Mouse (Mus musculus): ENCODE results near the gene Exosc8. TPM values are rescaled to one million over a fixed set of nuclear protein-coding genes. Genes with fewer than 3 reads are reported as not detected.
"Not testable (repeated sequence)": the region's sequence is repeated elsewhere in the genome, so short reads cannot be mapped to it uniquely, and the experiment has no call there.

The Exosc8 gene
- polyA plus RNA-seq (2014; fragmentation: Nextera tagmentation; extraction: Ambion mirVana): 185 and 203 TPM in 2 replicates

DNA sequence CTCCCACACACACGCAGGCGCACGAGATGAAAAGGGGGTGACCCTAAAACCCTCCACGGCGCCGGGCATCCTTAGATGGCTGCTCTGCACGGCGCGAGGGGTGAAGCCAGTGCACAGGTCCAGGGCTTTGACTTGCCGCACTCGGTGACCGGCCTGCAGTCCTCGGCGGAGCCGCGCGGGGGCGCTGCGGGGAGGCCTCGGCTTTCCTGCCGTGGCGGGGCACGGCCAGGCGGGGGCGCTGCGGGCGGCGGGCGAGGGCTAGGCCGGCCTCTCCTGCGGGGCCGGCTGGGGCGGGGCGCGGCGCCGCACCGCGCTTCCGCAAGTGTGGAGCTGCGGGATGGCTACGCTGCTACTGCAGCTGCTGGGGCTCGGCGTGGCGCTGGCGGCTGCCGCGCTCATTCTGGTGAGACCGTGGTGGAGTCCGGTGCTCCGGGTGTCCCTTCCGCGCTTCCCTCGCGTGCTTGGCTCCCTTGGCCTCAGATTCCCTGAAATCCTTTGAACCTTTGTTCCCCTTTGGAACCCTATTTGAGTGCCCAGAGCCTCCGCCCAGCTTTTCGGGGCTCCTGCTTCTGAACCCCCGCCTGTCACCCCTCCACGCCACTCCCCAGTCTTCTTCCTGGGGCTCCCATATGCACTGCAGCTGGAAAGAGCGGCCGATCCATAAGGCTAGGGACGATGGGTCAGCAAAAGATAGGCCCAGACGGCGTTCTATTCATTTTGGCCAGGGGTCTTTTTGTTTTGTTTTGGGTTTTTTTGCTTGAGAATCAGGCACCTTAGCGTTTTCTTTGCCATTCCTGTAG lies at the start of gene Exosc8, which contains the start of gene Alg5:
TSS of gene Exosc8 (minus strand) at position 147 of the 800 bp plus-strand sequence.
TSS of gene Alg5 (plus strand) at position 293 of the 800 bp plus-strand sequence.
- DNase-seq (ENCODE audit: low spot score) (peak; percentile 94), ATAC-seq (replicated peaks; ENCODE audit: low FRiP score) (peak; percentile 84)
- H3K4me3 ChIP-seq (ENCODE audit: low read depth, low read length): peak within 1 kb of the TSS; percentile 94
- peak within 1 kb of the TSS; percentile 99 for H3K27ac ChIP-seq (ENCODE audit: low read depth, low read length)
- peak within 1 kb of the TSS; percentile 71 for H3K4me2 ChIP-seq
- H3K36me3 ChIP-seq (ENCODE audit: control insufficient read depth, insufficient read depth, low read length): peaks cover 17% of the 10 kb centered on the region
- peak within 1 kb of the TSS; percentile 97 for H3K9ac ChIP-seq (ENCODE audit: low read depth, low read length)
- H3K27me3 ChIP-seq (replicated peaks; ENCODE audit: control insufficient read depth, insufficient read depth, low read length): no peaks in the 10 kb centered on the region
- H3K4me1 ChIP-seq (replicated peaks; ENCODE audit: control insufficient read depth, insufficient read depth, low read length): peaks cover 11% of the 10 kb centered on the region
- no peaks in the 10 kb centered on the region for H3K9me3 ChIP-seq (ENCODE audit: control insufficient read depth, low read length)
- under 1% methylated on average over 61 of the region's 65 CpGs for WGBS

DNA sequence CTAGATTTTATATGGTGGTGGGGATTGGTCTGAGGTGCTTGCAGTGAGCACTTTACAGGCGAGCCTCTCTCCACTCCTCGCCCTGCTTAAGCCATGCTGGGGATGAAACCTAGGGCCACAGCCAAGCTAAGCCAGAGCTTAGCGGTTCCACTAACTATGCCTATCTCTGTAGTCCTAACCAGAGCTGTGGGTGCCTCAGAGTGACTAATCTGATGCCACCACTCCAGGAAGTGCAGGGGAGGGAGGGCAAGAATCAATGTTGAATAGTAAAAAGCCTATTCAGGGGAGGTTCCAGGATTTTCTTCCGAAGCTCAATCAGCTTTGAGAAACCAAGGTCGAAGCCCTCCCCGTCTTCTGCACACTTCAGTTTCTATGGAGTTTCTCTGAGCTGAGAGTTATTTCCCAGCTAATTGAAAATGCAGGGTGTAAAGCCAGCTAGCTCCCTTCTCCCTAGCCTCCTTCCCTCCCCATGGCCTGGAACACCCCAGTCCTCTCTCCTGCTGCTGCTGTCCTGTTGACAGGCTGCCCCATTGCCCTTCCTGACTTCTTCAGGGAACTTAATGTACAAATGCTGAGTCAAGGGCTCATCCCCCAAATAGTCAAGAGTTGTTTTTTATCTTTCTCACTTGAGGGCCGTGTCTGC lies 40.9 kb upstream of the Exosc8 start:
- no peaks in the 10 kb centered on the region for H3K27me3 ChIP-seq (replicated peaks; ENCODE audit: control insufficient read depth, insufficient read depth, low read length)
- H3K27ac ChIP-seq (ENCODE audit: low read depth, low read length): no peak overlapping the region
- DNase-seq (ENCODE audit: low spot score): no peak
- 60% methylated on average over 7 of the region's 7 CpGs for WGBS
- no peak overlapping the region for H3K4me2 ChIP-seq
- H3K9me3 ChIP-seq (ENCODE audit: control insufficient read depth, low read length): peaks cover 3% of the 10 kb centered on the region; the same call in 1 of the 2 replicates
- H3K9ac ChIP-seq (ENCODE audit: low read depth, low read length): no peak overlapping the region
- no peak overlapping the region for H3K4me3 ChIP-seq (ENCODE audit: low read depth, low read length)
- ATAC-seq (replicated peaks; ENCODE audit: low FRiP score): no peak
- H3K36me3 ChIP-seq (ENCODE audit: control insufficient read depth, insufficient read depth, low read length): no peaks in the 10 kb centered on the region; the same call in 1 of the 2 replicates
- H3K4me1 ChIP-seq (replicated peaks; ENCODE audit: control insufficient read depth, insufficient read depth, low read length): no peaks in the 10 kb centered on the region

DNA sequence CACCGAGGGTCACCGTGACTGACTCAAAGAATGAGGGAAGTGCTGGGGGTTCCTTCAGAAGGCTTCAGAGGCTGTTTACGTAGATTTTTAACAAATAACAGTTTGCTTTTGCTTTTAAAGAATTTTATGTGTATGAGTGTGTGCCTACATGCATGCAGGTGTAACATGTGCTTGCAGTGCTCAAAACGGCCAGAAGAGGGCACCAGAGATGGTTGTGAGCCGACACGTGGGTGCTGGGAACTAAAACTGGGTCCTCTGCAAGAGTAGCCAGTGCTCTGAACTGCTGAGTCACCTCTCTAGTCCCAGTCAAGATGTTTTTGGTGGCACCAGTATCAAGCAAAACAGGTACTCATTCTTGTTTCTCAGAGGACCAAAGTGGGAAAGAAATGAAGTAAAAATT lies 38.4 kb upstream of the Exosc8 start:
- H3K9ac ChIP-seq (ENCODE audit: low read depth, low read length): no peak overlapping the region
- 78% methylated on average over 6 of the region's 6 CpGs for WGBS
- H3K36me3 ChIP-seq (ENCODE audit: control insufficient read depth, insufficient read depth, low read length): no peaks in the 10 kb centered on the region
- ATAC-seq (replicated peaks; ENCODE audit: low FRiP score) (no peak), DNase-seq (ENCODE audit: low spot score) (no peak)
- no peaks in the 10 kb centered on the region for H3K4me1 ChIP-seq (replicated peaks; ENCODE audit: control insufficient read depth, insufficient read depth, low read length)
- no peak overlapping the region for H3K27ac ChIP-seq (ENCODE audit: low read depth, low read length)
- H3K4me2 ChIP-seq: no peak overlapping the region
- H3K9me3 ChIP-seq (ENCODE audit: control insufficient read depth, low read length): peaks cover 3% of the 10 kb centered on the region; the same call in 1 of the 2 replicates
- no peaks in the 10 kb centered on the region for H3K27me3 ChIP-seq (replicated peaks; ENCODE audit: control insufficient read depth, insufficient read depth, low read length)
- H3K4me3 ChIP-seq (ENCODE audit: low read depth, low read length): no peak overlapping the region

DNA sequence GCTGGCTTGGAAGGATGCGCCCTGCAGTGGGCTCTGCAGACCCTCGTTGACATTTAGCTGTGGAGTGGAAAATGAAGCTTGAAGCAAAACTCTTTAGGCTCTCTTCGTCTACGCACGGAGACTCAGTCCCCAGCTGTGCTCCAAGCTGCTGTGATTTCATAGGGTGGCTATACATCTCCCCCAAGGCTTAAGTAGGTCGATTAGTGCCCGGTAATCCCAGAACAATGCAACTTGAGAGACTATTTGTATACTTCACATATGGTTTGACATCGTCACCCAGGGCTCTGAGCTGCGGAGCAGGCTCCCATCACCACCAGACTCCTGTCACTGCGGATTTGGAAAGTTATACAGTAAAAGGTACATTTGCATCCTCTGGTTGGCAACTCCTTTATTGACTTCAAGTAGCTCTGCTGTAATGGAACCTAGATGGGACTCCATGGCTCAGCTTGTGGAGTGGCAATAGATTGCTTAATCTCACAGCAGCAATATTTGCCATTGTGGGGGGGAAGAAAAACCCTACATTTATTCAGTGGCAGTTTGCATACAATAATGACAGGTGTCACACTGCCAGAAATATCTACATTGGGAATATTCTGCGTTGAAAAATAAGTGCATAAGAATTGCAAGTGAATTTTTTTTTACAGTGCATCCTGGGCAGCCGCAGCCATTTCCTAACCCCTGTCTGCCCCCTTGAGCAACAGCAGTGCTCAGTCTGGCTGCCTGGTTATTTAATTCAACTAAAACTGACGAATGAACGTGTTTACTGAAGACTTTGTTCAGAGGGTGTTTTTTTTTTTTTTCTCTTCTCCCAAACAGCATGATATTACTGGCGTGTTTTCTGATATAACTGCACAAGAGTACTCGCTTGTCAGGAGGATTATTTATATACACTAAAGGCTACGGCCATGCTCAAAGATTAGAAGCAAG lies 34.4 kb upstream of the Exosc8 start:
- Histone ChIP-seq H3K9me3 (ENCODE audit: control insufficient read depth, low read length) (peaks cover 3% of the 10 kb centered on the region; the same call in 1 of the 2 replicates), H3K4me2 (no peak overlapping the region), H3K36me3 (ENCODE audit: control insufficient read depth, insufficient read depth, low read length) (no peaks in the 10 kb centered on the region), H3K27me3 (replicated peaks; ENCODE audit: control insufficient read depth, insufficient read depth, low read length) (no peaks in the 10 kb centered on the region), H3K27ac (ENCODE audit: low read depth, low read length) (no peak overlapping the region), H3K4me3 (ENCODE audit: low read depth, low read length) (no peak overlapping the region), H3K4me1 (replicated peaks; ENCODE audit: control insufficient read depth, insufficient read depth, low read length) (no peaks in the 10 kb centered on the region), H3K9ac (ENCODE audit: low read depth, low read length) (no peak overlapping the region)
- 74% methylated on average over 17 of the region's 17 CpGs for WGBS
- ATAC-seq (replicated peaks; ENCODE audit: low FRiP score) (no peak), DNase-seq (ENCODE audit: low spot score) (no peak)

DNA sequence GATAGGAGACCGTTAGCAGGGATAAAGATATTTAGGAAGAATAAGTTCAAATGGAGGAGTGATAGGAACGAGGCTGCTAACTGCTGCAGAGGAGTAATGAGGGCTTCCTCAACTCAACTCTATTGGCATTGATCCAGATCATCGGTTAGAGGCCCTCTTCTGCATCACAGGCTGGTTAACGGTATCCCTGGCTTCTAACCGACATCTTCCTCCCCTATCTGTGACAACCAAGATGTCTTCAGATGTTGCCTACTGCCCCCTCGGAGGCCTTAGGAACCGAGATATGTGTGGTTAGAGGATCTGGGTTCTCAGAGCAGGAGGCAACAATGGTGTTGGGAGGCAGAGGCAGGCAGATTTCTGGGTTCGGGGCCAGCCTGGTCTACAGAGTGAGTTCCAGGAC lies 33.4 kb upstream of the Exosc8 start:
- H3K27ac ChIP-seq (ENCODE audit: low read depth, low read length): no peak overlapping the region
- no peak overlapping the region for H3K4me2 ChIP-seq
- H3K4me3 ChIP-seq (ENCODE audit: low read depth, low read length): no peak overlapping the region

DNA sequence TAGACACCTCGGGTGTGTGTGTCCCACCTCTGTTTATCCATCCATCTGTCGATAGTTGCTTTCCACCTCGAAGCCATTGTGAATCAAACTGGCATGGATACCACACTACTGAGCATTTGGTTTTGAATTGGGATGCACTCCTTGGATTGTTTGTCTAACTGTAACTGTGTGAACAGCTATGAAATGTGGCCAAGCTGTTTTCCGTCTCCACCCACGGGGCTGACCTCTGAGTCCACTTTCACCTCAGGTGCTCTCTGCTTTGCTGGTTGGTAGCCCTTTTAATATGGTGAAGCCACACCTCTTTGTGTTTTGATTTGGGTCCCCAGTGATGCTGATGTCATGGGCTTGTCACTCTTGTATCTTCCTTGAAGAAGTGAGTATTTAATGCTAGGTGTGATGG lies 31.6 kb upstream of the Exosc8 start:
- H3K4me2 ChIP-seq: no peak overlapping the region
- DNase-seq (ENCODE audit: low spot score): no peak
- no peak overlapping the region for H3K4me3 ChIP-seq (ENCODE audit: low read depth, low read length)
- H3K9ac ChIP-seq (ENCODE audit: low read depth, low read length): no peak overlapping the region
- WGBS: 76% methylated on average over 5 of the region's 5 CpGs
- ATAC-seq (replicated peaks; ENCODE audit: low FRiP score): no peak
- no peaks in the 10 kb centered on the region for H3K4me1 ChIP-seq (replicated peaks; ENCODE audit: control insufficient read depth, insufficient read depth, low read length)
- H3K27ac ChIP-seq (ENCODE audit: low read depth, low read length): no peak overlapping the region
- H3K9me3 ChIP-seq (ENCODE audit: control insufficient read depth, low read length): 0 out of 2 replicates have a peak, but pooled peaks cover 3% of the 10 kb centered on the region
- H3K36me3 ChIP-seq (ENCODE audit: control insufficient read depth, insufficient read depth, low read length): no peaks in the 10 kb centered on the region
- no peaks in the 10 kb centered on the region for H3K27me3 ChIP-seq (replicated peaks; ENCODE audit: control insufficient read depth, insufficient read depth, low read length)

More for the DNA sequence above, 33.4 kb upstream of the Exosc8 start:
- ATAC-seq (replicated peaks; ENCODE audit: low FRiP score): no peak
- Histone ChIP-seq H3K27me3 (replicated peaks; ENCODE audit: control insufficient read depth, insufficient read depth, low read length) (no peaks in the 10 kb centered on the region), H3K9ac (ENCODE audit: low read depth, low read length) (no peak overlapping the region), H3K36me3 (ENCODE audit: control insufficient read depth, insufficient read depth, low read length) (no peaks in the 10 kb centered on the region), H3K9me3 (ENCODE audit: control insufficient read depth, low read length) (peaks cover 3% of the 10 kb centered on the region; the same call in 1 of the 2 replicates), H3K4me1 (replicated peaks; ENCODE audit: control insufficient read depth, insufficient read depth, low read length) (no peaks in the 10 kb centered on the region)
- 77% methylated on average over 8 of the region's 8 CpGs for WGBS
- no peak for DNase-seq (ENCODE audit: low spot score)

DNA sequence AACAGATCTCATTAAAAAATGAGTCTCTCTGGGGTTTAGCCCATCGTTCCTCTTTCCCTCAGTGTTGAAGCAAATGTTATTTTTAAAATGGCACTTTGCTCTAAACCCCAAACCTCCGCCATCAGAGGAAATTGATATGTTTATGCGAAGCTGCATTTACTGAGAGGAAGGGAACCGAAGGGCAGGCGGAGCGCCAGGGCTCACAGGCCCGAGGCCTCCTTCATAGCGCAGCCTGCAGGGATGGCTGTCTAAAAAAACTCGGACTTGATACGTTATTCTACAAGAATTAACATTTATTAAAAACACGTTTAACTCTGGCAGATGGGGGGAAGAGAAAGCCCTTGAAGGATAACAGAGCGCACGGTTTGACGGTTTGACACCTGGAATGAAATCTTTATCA lies 30.8 kb upstream of the Exosc8 start:
- ATAC-seq (replicated peaks; ENCODE audit: low FRiP score) (no peak), DNase-seq (ENCODE audit: low spot score) (no peak)
- Histone ChIP-seq H3K4me3 (ENCODE audit: low read depth, low read length) (no peak overlapping the region), H3K36me3 (ENCODE audit: control insufficient read depth, insufficient read depth, low read length) (no peaks in the 10 kb centered on the region), H3K4me2 (no peak overlapping the region), H3K27ac (ENCODE audit: low read depth, low read length) (no peak overlapping the region), H3K9ac (ENCODE audit: low read depth, low read length) (no peak overlapping the region), H3K9me3 (ENCODE audit: control insufficient read depth, low read length) (0 out of 2 replicates have a peak, but pooled peaks cover 3% of the 10 kb centered on the region), H3K4me1 (replicated peaks; ENCODE audit: control insufficient read depth, insufficient read depth, low read length) (peaks cover 3% of the 10 kb centered on the region; the same call in 1 of the 2 replicates), H3K27me3 (replicated peaks; ENCODE audit: control insufficient read depth, insufficient read depth, low read length) (no peaks in the 10 kb centered on the region)
- WGBS: 74% methylated on average over 14 of the region's 14 CpGs

DNA sequence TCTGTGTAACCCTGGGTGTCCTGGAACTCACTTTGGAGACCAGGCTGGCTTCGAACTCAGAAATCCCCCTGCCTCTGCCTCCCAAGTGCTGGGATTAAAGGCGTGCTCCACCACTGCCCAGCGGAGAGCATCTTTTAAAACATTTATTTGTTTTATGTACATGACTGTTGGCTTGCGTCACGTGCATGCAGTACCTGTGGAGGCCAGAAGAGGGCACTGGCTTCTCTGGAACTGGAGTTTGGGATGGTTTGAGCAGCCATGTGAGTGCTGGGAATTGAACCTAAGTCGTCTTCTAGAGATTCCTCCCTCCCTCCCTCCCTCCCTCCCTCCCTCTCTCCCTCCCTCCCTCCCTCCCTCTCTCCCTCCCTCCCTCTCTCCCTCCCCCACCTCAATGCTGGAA lies 30.3 kb upstream of the Exosc8 start:
- not testable (repeated sequence) for H3K27ac ChIP-seq (ENCODE audit: low read depth, low read length); H3K27me3 ChIP-seq (replicated peaks; ENCODE audit: control insufficient read depth, insufficient read depth, low read length); H3K9me3 ChIP-seq (ENCODE audit: control insufficient read depth, low read length); H3K36me3 ChIP-seq (ENCODE audit: control insufficient read depth, insufficient read depth, low read length); H3K4me3 ChIP-seq (ENCODE audit: low read depth, low read length); H3K9ac ChIP-seq (ENCODE audit: low read depth, low read length); ATAC-seq (replicated peaks; ENCODE audit: low FRiP score); H3K4me1 ChIP-seq (replicated peaks; ENCODE audit: control insufficient read depth, insufficient read depth, low read length); DNase-seq (ENCODE audit: low spot score); H3K4me2 ChIP-seq
- 81% methylated on average over 6 of the region's 6 CpGs for WGBS
